Mouse (Mus musculus): ENCODE measurements at regions not wholly inside any gene's neighbourhood (a gene's known extent, or its start where the extent isn't known, plus 50 kb on each side); places are given as distances from the start of the nearest gene placed in this dataset.
"Not testable (repeated sequence)": the region's sequence is repeated elsewhere in the genome, so short reads cannot be mapped to it uniquely, and the experiment has no call there.

DNA sequence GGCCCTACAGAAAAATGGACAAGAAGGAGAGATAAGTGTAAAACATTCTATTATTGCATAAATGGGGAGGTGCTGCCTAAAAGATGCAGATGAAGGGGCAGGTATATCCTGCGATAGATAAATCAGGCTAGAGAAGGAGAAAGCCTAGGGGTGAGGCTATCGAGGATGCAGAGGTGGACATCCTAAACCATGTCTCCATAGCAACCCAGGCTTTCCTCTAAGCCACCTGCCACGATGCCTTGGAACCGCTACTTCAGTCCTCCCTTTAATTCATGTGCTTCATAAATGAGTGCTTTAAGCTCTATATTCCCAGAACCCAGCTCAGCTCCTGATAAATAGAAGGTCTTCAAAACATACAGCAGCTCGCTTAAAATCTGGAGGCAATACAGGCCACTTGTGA lies 179.3 kb upstream of the Serp2 start:
- 0 out of 2 replicates have a peak, but pooled peaks cover 12% of the 10 kb centered on the region for H3K9me3 ChIP-seq (ENCODE audit: low read length)
- no peaks in the 10 kb centered on the region for H3K36me3 ChIP-seq (ENCODE audit: insufficient read depth, low read length)
- H3K27me3 ChIP-seq (ENCODE audit: insufficient read depth, low read length), result peaks cover 2% of the 10 kb centered on the region; the same call in 1 of the 2 replicates
- no peak overlapping the region for H3K4me3 ChIP-seq (replicated peaks; ENCODE audit: low read length)
- H3K4me1 ChIP-seq (replicated peaks; ENCODE audit: low read depth, low read length), result peaks cover 53% of the 10 kb centered on the region
- TF ChIP-seq NANOG (IDR thresholded peaks at IDR 0.05; ENCODE audit: borderline replicate concordance, low read length) (no peak), CTCF (conservative IDR thresholded peaks at IDR 0.05; ENCODE audit: low read length) (no peak), POU5F1 (IDR thresholded peaks at IDR 0.05; ENCODE audit: borderline replicate concordance, low read length) (no peak)

- Histone ChIP-seq H3K27me3 (ENCODE audit: insufficient read depth, low read length) (peaks cover 7% of the 10 kb centered on the region; the same call in 1 of the 2 replicates), H3K9me3 (ENCODE audit: low read length) (0 out of 2 replicates have a peak, but pooled peaks cover 12% of the 10 kb centered on the region), H3K36me3 (ENCODE audit: insufficient read depth, low read length) (no peaks in the 10 kb centered on the region), H3K4me3 (replicated peaks; ENCODE audit: low read length) (no peak overlapping the region), H3K4me1 (replicated peaks; ENCODE audit: low read depth, low read length) (peaks cover 53% of the 10 kb centered on the region)
- TF ChIP-seq POU5F1 (IDR thresholded peaks at IDR 0.05; ENCODE audit: borderline replicate concordance, low read length), result no peak
- no peak for TF ChIP-seq CTCF (conservative IDR thresholded peaks at IDR 0.05; ENCODE audit: low read length)
- no peak for TF ChIP-seq NANOG (IDR thresholded peaks at IDR 0.05; ENCODE audit: borderline replicate concordance, low read length)
These were observed 178.4 kb upstream of the Serp2 start for GRCm38 (mm10) chr14:76735107-76735506.

- 0 out of 2 replicates have a peak, but pooled peaks cover 12% of the 10 kb centered on the region for H3K9me3 ChIP-seq (ENCODE audit: low read length)
- H3K36me3 ChIP-seq (ENCODE audit: insufficient read depth, low read length), result no peaks in the 10 kb centered on the region
- H3K4me1 ChIP-seq (replicated peaks; ENCODE audit: low read depth, low read length), result peaks cover 37% of the 10 kb centered on the region
- peaks cover 7% of the 10 kb centered on the region; the same call in 1 of the 2 replicates for H3K27me3 ChIP-seq (ENCODE audit: insufficient read depth, low read length)
- TF ChIP-seq NANOG (IDR thresholded peaks at IDR 0.05; ENCODE audit: borderline replicate concordance, low read length), result no peak
- TF ChIP-seq CTCF (conservative IDR thresholded peaks at IDR 0.05; ENCODE audit: low read length), result no peak
- TF ChIP-seq POU5F1 (IDR thresholded peaks at IDR 0.05; ENCODE audit: borderline replicate concordance, low read length), result no peak
- no peak overlapping the region for H3K4me3 ChIP-seq (replicated peaks; ENCODE audit: low read length)
These were observed 176.7 kb upstream of the Serp2 start for GRCm38 (mm10) chr14:76733258-76733823.

GRCm38 (mm10) chr14:76731096-76731986 lies 174.7 kb upstream of the Serp2 start:
- Histone ChIP-seq H3K27me3 (ENCODE audit: insufficient read depth, low read length) (peaks cover 7% of the 10 kb centered on the region; the same call in 1 of the 2 replicates), H3K9me3 (ENCODE audit: low read length) (peaks cover 8% of the 10 kb centered on the region; the same call in 1 of the 2 replicates), H3K4me1 (replicated peaks; ENCODE audit: low read depth, low read length) (peaks cover 30% of the 10 kb centered on the region), H3K36me3 (ENCODE audit: insufficient read depth, low read length) (no peaks in the 10 kb centered on the region), H3K4me3 (replicated peaks; ENCODE audit: low read length) (no peak overlapping the region)
- TF ChIP-seq CTCF (conservative IDR thresholded peaks at IDR 0.05; ENCODE audit: low read length) (no peak), POU5F1 (IDR thresholded peaks at IDR 0.05; ENCODE audit: borderline replicate concordance, low read length) (no peak), NANOG (IDR thresholded peaks at IDR 0.05; ENCODE audit: borderline replicate concordance, low read length) (no peak)

- no peaks in the 10 kb centered on the region for H3K36me3 ChIP-seq (ENCODE audit: insufficient read depth, low read length)
- TF ChIP-seq NANOG (IDR thresholded peaks at IDR 0.05; ENCODE audit: borderline replicate concordance, low read length) (no peak), POU5F1 (IDR thresholded peaks at IDR 0.05; ENCODE audit: borderline replicate concordance, low read length) (no peak), CTCF (conservative IDR thresholded peaks at IDR 0.05; ENCODE audit: low read length) (no peak)
- H3K4me1 ChIP-seq (replicated peaks; ENCODE audit: low read depth, low read length), result 0 out of 2 replicates have a peak, but pooled peaks cover 5% of the 10 kb centered on the region
- no peak overlapping the region for H3K4me3 ChIP-seq (replicated peaks; ENCODE audit: low read length)
- peaks cover 9% of the 10 kb centered on the region; the same call in 1 of the 2 replicates for H3K27me3 ChIP-seq (ENCODE audit: insufficient read depth, low read length)
- H3K9me3 ChIP-seq (ENCODE audit: low read length), result peaks cover 3% of the 10 kb centered on the region; the same call in 1 of the 2 replicates
These were observed 169.2 kb upstream of the Serp2 start for GRCm38 (mm10) chr14:76725844-76726243.

- not testable (repeated sequence) for H3K9me3 ChIP-seq (ENCODE audit: low read length)
These were observed 168.5 kb upstream of the Serp2 start for GRCm38 (mm10) chr14:76725231-76725630.

GRCm38 (mm10) chr14:76724826-76725225 lies 168.1 kb upstream of the Serp2 start:
- peaks cover 5% of the 10 kb centered on the region; the same call in 1 of the 2 replicates for H3K27me3 ChIP-seq (ENCODE audit: insufficient read depth, low read length)
- H3K4me1 ChIP-seq (replicated peaks; ENCODE audit: low read depth, low read length), result 0 out of 2 replicates have a peak, but pooled peaks cover 5% of the 10 kb centered on the region
- TF ChIP-seq CTCF (conservative IDR thresholded peaks at IDR 0.05; ENCODE audit: low read length), result no peak
- no peak for TF ChIP-seq POU5F1 (IDR thresholded peaks at IDR 0.05; ENCODE audit: borderline replicate concordance, low read length)
- no peak for TF ChIP-seq NANOG (IDR thresholded peaks at IDR 0.05; ENCODE audit: borderline replicate concordance, low read length)
- peaks cover 3% of the 10 kb centered on the region; the same call in 1 of the 2 replicates for H3K9me3 ChIP-seq (ENCODE audit: low read length)
- H3K4me3 ChIP-seq (replicated peaks; ENCODE audit: low read length), result no peak overlapping the region
- no peaks in the 10 kb centered on the region for H3K36me3 ChIP-seq (ENCODE audit: insufficient read depth, low read length)

More at GRCm38 (mm10) chr14:76725231-76725630, 168.5 kb upstream of the Serp2 start:
- H3K27me3 ChIP-seq (ENCODE audit: insufficient read depth, low read length); H3K4me3 ChIP-seq (replicated peaks; ENCODE audit: low read length); H3K36me3 ChIP-seq (ENCODE audit: insufficient read depth, low read length); H3K4me1 ChIP-seq (replicated peaks; ENCODE audit: low read depth, low read length): not testable (repeated sequence)

- TF ChIP-seq NANOG (IDR thresholded peaks at IDR 0.05; ENCODE audit: borderline replicate concordance, low read length) (no peak), CTCF (conservative IDR thresholded peaks at IDR 0.05; ENCODE audit: low read length) (no peak), POU5F1 (IDR thresholded peaks at IDR 0.05; ENCODE audit: borderline replicate concordance, low read length) (no peak)
- peaks cover 5% of the 10 kb centered on the region; the same call in 1 of the 2 replicates for H3K27me3 ChIP-seq (ENCODE audit: insufficient read depth, low read length)
- no peak overlapping the region for H3K4me3 ChIP-seq (replicated peaks; ENCODE audit: low read length)
- peaks cover 3% of the 10 kb centered on the region; the same call in 1 of the 2 replicates for H3K9me3 ChIP-seq (ENCODE audit: low read length)
- H3K36me3 ChIP-seq (ENCODE audit: insufficient read depth, low read length), result no peaks in the 10 kb centered on the region
- H3K4me1 ChIP-seq (replicated peaks; ENCODE audit: low read depth, low read length), result 0 out of 2 replicates have a peak, but pooled peaks cover 5% of the 10 kb centered on the region
These were observed 167.7 kb upstream of the Serp2 start for GRCm38 (mm10) chr14:76724395-76724794.

Data from E14TG2a.4 (cell line).